Mouse (Mus musculus) myocyte (in vitro differentiated cells): ENCODE measurements at regions not wholly inside any gene's neighbourhood (a gene's known extent, or its start where the extent isn't known, plus 50 kb on each side); places are given as distances from the start of the nearest gene placed in this dataset.

ENCODE experiments used
- E2F4 ChIP-seq: IDR thresholded peaks from one replicate; pipeline ENCODE4 v1.6.1; 2011; ENCODE audit warnings: mild to moderate bottlenecking, control low read depth, moderate library complexity; ENCODE audit not compliant: insufficient read depth
- MAX ChIP-seq: IDR thresholded peaks from one replicate; pipeline ENCODE4 v1.6.1; 2011; ENCODE audit warnings: low read depth, mild to moderate bottlenecking, control low read depth
- MYOD1 ChIP-seq, 3 experiments: IDR thresholded peaks; one replicate each; pipeline ENCODE4 v1.6.1; 2011; ENCODE audit warnings: control low read depth in 2 of 3, low read depth in 2 of 3, mild to moderate bottlenecking in 2 of 3, moderate library complexity in 1 of 3; ENCODE audit not compliant: insufficient read length in 2 of 3, control insufficient read depth in 1 of 3
- MYOG ChIP-seq, 3 experiments: IDR thresholded peaks; one replicate each; pipeline ENCODE4 v1.6.1; 2011; ENCODE audit warnings: control low read depth in 2 of 3, low read depth in 2 of 3, mild to moderate bottlenecking in 2 of 3; ENCODE audit not compliant: insufficient read length in 2 of 3, control insufficient read depth in 1 of 3, insufficient read depth in 1 of 3
- POLR2A ChIP-seq: IDR thresholded peaks from one replicate; pipeline ENCODE4 v1.6.1; 2011; ENCODE audit warnings: low read depth, mild to moderate bottlenecking, control low read depth, moderate library complexity; ENCODE audit not compliant: insufficient read length
- POLR2AphosphoS2 ChIP-seq: IDR thresholded peaks from one replicate; pipeline ENCODE4 v1.6.1; 2011; ENCODE audit warnings: low read depth, control low read depth; ENCODE audit not compliant: insufficient read length
- REST ChIP-seq: IDR thresholded peaks from one replicate; pipeline ENCODE4 v1.6.1; 2011; ENCODE audit warnings: mild to moderate bottlenecking, control low read depth, moderate library complexity; ENCODE audit not compliant: insufficient read depth, insufficient read length
- SRF ChIP-seq: IDR thresholded peaks from one replicate; pipeline ENCODE4 v1.6.1; 2011; ENCODE audit warnings: low read depth; ENCODE audit not compliant: control insufficient read depth, insufficient read length
- TCF12 ChIP-seq: IDR thresholded peaks from one replicate; pipeline ENCODE4 v1.6.1; 2011; ENCODE audit warnings: mild to moderate bottlenecking, control low read depth; ENCODE audit not compliant: poor library complexity, insufficient read depth, severe bottlenecking
- USF1 ChIP-seq: IDR thresholded peaks from one replicate; pipeline ENCODE4 v1.6.1; 2011; ENCODE audit warnings: low read depth, mild to moderate bottlenecking, control low read depth, moderate library complexity

DNA sequence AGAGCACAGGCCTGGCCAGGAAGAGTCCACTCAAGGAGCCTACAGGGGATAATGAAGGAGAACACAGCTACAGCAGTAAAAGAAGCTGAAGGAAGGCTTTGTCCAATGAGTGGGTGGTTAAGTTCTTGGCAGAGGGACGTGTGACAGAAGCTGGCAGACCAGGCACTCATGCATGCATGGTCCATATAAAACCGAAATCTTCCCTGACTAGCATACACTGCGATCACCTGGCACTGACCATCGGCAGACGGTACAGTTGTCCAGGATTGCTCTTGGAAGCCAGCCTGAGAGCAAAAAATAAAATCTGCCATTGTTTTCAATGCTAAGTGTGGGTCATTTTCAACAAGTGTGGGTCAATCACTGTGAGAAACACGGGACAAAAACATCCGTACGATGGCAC lies 464.4 kb downstream of the Lrig3 start:
- no peak for TF ChIP-seq REST
- TF ChIP-seq POLR2A: no peak
- TF ChIP-seq TCF12: no peak
- no peak for TF ChIP-seq USF1
- TF ChIP-seq POLR2AphosphoS2: no peak
- no peak for TF ChIP-seq MYOG (IDR thresholded peaks at IDR 0.05; ENCODE audit: control insufficient read depth in 1 of 3, insufficient read depth in 1 of 3, insufficient read length in 2 of 3, low read depth in 2 of 3)
- no peak for TF ChIP-seq E2F4
- no peak for TF ChIP-seq MYOD1 (IDR thresholded peaks at IDR 0.05; ENCODE audit: control insufficient read depth in 1 of 3, insufficient read length in 2 of 3, low read depth in 2 of 3)
- TF ChIP-seq MAX: no peak
- TF ChIP-seq SRF: no peak
